Mouse (Mus musculus): ENCODE results near the gene Tbx15.
"Not testable (repeated sequence)": the region's sequence is repeated elsewhere in the genome, so short reads cannot be mapped to it uniquely, and the experiment has no call there.

Tbx15 gene

DNA sequence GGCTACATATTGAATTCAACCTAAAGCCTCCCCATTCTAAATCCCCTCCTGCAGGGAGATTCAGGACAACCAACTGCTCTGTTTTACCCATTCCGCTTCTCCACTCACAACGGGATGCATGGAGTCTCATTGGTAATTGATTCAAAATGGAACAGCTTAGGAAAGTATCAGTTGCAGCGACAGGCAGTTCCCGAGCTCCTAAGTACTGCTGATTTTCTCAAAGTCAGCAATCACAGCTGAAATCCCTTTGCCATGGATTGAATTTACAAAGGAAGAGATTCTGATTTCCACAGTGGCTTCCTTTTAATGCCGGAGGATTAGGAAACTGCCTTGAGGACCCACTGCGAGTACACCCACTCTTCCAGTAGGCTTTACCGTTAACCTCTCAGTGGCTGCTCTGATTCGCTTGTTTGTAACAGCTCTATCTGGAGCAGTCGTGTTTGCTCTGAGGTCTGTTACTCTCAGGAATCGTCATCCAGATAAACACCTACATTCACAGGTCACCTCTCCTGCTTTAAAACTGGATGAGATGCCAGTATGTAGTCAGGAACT lies 26.6 kb downstream of the Tbx15 start:
- DNase-seq (ENCODE audit: low spot score): no peak

DNA sequence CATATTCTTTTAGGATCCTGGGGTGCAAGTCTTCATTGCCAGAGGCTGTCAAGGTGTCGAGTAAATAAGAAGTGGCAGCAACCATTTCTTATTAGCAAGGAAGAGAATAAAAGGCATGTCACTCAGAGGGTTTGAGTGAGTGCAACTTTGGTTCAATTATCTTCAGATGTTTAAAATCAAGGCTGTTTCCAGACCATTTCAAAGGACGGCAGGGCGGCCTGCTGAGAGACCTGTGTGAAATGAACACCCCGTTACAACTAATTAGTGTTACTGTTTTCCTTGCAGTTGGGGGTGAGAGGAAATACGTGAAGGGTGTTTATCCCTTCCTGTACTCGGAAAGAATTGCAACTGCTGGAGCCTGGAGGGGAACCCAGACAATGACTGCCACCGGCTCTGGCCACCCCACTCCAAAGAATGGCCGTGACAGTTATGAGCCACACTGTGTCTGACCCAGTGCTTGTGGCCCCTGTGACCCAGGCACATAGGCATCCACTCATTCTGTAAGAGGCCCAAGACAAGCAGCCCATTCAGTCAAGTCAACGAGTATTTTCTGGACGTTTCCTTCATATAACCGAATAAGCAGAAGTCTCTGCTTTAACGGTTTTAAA lies 37.9 kb downstream of the Tbx15 start:
- no peak for DNase-seq (ENCODE audit: low spot score)

DNA sequence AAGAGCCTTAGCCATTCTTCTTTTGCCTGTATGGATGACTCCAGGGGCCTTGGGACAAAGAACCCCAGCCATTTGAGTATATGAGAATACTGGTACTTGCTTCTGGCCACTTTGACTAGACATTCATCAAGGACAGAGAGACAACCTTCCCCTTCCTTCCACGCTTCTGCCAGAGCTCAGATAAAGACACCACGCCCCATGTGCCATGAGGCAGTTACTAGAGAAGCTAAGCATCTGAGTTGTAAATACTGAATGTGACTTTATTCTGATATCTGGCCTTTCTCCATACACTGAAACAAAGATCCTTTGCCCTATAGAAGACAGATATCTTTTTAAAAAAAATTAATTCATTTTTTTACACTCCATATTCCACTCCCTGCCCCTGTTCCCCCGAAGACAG lies 39.5 kb downstream of the Tbx15 start:
- DNase-seq (ENCODE audit: low spot score): no peak

DNA sequence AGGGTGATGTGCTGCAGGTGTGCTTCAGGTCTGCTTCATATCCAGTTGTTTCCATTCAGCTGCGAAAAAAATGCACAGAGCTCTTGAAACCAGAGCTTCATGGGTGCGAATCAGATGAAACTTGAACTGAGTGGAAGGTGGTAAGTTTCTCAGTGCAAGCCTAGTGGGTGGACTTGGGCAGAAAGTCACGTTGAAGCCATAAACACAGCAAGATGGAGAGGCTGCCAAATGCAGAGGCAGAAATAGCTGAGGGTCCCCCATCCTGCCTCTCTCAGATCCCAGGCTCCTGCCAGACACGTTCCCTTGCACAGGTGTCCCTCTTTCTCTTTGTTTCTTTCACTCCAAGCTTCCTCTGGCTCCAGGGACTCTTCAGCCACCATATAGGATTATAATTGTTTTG lies 41.3 kb downstream of the Tbx15 start:
- DNase-seq (ENCODE audit: low spot score): no peak

DNA sequence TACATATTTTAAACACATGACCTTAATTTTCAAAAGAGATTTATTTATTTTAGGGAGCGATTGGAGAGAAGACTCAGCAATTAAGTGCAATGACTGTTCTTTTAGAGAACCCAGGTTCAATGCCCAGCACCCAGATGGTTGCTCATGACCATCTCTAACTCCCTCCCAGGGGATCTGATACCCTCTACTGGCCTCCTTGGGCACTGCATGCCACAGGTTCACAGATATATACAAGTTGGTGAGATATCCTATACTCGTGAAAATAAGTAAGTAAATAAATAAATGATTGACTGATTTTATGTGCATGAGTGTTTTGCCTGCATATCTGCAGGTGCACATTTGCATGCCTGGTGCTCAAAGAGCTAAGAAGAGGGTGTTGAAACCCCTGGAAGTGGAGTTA lies 48.1 kb downstream of the Tbx15 start:
- no peak for DNase-seq (ENCODE audit: low spot score)

DNA sequence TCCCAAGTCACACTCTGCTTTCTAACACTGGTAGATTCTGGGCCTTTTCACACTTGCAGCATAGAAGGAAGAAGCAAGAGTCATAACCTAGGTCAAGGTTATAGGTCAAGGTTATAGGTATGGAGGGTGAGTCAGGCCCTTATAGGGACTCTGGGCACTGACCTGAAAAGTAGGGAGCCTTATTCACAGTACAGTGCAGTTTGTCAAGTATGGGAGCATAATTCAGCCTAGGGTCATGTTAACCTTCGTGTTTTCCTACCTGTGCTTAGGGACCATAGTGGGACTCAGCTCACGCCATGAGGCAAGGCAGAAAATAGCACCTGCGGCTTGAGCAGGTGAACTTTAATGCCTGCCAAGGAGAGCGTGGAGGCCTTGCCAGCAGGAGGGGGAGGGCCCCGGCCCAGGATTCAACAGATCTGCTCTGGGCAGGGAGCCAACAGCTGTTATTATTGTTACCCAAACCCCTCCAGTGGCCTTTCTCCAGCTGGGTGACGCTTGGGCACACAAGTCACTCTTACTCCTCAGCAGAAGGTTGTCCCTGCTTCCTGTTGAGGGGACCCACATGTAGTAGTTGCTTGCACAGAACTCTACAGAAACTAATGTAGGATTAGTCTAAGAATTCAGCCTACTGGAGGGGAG lies 50.0 kb downstream of the Tbx15 start:
- no peak for DNase-seq (ENCODE audit: low spot score)

DNA sequence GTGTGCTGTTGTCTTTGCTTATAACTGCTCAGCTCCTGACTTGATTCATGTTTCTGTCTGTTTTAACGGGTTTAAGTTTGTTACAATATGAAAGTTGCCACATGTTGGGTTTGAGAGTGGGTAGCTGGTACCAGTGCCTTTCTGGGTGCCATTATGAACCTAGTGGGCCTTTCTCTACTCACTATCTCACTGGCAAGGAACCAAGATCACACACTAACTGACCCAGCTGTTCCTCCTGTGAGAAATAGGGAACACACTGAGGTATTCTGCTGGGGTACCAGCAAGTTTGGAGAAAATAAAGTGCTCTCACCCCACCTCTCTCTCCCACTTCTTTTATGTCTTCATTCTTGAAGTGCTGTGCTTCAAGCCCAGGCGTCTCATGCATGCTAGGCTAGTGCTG lies 50.7 kb downstream of the Tbx15 start:
- DNase-seq (ENCODE audit: low spot score): no peak

DNA sequence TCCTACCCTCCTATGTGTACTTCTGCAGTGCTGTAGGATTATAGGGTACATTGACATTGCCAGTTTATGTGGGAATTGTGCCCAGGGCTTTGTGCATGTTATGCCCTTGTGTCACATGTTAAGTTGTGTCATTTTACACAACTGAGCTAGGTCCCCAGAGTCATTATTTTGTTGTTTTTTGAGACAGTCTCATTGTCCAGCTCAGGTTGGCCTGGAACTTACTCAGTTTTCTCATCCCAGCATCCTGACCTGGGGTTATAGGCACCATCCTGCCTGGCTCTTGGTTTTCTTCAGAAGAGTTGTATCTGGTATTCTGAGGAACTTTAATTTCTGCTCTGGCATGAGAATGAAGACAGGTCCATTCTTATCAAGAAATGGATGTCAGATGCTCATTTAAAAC lies 51.2 kb downstream of the Tbx15 start:
- DNase-seq (ENCODE audit: low spot score): no peak

DNA sequence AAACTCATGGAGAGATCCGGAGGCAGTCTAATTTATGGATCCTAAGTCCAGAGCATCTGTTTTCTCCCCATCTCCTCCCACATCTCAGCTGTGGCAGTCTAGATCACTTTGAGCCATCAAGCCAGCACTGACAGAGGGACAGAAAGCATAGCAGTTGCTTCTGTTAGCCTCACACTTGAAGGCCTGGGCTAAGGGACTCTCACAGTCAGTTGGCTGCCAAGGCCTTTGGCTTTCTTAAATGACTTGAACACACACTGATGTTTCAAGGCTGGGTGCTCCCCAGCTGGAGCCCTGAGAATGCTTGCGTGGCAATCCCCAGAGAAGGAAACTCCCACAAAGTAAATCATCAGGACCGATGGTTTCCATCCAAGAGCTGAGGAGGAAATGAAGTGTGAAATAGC lies 52.4 kb downstream of the Tbx15 start:
- DNase-seq (ENCODE audit: low spot score): no peak

DNA sequence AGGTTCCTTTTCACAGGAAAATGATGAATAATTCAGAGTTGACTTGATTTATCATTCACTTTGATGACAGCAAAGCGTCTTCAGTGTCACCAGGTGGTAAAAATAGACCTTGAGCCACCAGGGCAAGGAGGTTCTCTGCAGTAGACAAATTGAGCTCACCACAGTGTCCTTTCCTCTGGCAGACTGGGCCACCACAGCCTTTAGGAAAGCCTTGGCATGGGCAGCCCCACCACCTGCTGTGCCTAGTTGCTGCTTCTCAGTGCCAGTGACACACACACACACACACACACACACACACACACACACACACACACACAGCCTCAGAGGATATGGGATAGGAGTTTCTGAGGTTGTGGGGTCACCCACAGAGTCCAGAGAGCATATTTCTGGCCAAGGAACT lies 54.0 kb downstream of the Tbx15 start:
- DNase-seq (ENCODE audit: low spot score): not testable (repeated sequence)

DNA sequence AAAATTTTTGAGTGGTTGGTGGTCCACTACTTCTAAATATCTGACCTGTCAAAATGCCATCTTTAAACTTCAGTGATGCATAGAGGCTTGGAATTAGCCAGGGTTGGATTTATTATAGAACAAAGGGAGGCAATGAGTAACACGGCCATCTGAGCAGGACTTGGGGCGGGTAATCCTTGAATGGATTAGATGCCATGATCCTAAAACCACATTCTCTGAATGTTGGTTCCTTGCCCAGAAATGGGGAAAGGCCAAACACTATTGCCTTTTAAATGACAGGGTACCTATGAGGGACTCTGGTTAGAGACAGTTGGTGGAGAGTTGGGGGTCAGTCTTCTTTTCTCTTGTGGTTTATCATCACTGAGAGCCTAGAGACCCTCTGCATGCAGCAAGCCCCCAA lies 55.1 kb downstream of the Tbx15 start:
- DNase-seq (ENCODE audit: low spot score): no peak

DNA sequence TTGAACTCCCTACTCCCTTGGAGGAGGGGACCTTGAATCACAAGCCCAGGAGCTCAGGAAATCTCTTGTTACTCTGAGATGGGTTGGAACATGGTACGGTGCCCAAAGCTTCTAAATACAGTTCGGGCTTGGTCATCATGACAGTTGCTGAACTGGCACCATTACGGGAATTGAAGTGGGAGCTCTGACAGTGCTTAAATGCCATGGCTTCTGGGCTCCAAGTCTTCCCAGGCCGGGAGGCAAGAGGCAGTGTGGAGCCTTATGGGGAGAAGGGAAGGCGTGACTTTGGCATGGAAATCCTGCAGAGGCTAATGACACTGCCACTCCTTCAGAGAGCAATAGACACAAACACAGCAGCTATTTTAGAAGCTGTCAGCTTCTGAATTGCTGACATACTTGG lies 56.0 kb downstream of the Tbx15 start:
- DNase-seq (ENCODE audit: low spot score): no peak

DNA sequence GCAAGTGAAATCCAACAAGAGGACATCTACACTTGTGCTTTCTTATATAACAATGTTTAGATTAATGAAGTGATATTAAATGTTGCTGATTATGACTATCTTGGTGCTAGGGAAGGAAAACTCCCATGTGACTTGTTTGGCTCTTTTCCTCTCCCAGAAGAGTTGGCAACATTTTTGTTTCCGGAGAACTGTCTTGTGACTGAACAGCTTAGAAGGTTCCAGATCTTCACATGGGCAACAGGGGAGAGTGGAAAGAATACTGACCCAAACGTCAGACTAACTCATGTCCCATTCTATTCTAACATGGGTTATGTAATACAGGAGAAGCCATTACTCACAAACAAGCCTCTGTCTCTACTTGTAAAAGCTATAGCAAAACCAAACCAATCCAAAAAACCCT lies 60.7 kb downstream of the Tbx15 start:
- no peak for DNase-seq (ENCODE audit: low spot score)

DNA sequence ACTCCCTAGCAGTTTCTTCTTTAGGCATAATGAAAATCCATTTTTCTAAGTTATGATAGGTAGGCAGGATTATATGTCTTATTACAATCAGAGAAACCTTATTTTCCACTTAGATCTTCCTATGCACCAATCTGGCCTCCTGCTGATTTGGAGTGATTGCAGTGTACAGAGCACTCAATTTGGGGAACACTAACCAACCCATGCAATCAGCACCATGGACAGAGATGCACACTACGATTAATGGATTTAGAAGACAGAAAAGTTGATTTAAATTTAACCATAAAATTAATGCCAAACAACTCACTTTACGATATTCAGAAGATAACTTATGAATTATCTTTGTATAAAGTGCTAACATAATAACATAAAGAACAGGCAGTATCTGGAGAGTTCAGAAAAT lies 70.7 kb downstream of the Tbx15 start:
- DNase-seq (ENCODE audit: low spot score): no peak

DNA sequence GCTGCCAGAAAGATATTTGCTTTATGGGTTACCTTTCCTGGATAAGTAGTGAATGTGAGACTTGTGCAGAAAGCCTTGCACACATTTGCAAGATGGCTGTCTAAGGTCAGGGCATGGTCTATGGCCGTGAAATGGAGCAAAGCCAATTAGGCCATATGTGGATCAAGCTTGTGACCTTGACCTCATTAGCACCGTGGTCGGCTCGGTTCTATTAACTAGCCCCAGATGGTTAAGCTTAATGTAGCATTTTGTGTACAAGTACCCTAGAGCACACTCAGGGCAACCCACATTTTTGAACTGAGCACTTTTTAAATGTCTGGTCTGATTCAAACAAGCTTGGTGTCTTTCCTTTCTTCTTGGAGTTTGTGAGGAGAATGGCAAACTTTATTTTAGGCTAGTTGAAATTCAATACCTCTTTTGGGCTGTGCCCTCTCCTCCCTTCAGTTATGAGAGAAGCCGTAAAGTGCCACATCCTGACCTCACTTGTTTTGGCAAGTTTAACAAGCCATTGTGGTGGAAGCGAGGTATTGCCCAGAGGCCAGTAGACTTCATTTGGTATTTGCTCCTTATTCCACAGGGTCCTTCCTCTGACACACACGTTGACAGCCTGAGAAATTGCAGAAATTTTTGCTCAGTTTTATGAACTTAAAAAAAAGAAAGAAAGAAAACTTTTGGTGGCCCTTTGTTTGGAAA lies 71.9 kb downstream of the Tbx15 start:
- no peak for DNase-seq (ENCODE audit: low spot score)

DNA sequence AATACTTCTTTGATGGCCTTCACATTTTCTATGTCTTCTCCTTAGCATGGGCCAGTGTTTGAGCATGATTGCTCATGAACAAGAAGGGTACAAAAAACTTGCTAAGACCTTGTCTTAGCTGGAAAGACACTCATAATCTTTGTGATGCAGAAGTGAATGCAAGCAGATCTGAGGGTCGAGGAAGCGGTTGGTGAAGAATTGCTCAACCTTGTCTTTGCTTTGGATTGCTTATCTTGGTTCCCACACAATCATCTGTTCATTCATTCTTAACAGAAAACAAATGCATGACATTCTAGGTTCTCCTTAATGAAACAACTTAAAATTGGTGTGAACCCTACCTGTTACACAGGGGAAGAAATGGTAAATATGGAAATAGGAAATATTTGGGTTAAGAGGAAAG lies 82.2 kb downstream of the Tbx15 start:
- DNase-seq (ENCODE audit: low spot score): no peak

DNA sequence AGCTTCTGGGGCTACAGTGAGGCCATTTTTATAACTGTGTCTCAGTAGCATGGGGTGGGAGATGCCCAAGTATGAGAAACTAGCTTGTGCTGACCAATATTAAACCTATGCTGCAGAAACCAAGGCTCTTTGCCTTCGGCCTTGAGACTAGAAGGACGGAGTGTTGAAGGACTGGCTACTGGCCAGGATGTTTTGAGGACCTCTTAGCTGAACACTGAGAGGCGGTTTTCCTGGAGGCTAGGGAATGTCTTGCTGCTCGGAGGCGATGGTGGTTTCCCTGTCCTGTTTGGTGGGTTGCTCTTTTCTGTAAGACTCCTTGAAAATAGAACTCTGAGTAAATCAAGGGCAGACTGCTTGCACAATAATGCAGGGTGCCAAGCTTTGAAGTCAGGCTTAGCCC lies 89.1 kb downstream of the Tbx15 start:
- no peak for DNase-seq (ENCODE audit: low spot score)

DNA sequence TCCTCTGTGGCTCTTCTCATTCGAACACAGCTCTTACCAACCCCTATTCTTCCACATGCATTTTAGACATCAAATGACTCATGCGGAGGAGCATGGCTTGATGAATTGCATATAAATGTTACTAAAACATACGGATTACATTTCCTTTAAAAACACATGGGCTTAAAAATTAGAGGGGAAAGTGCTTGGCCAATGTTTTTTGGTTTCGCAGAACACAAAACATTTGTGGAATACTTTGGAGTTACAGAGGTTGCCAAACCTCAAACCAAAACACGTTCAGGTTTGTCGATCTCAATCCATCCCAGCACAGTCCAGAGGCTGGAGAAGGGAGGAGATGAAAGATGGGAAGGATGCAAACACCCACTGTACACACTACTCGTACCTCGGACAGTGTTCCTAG lies 90.9 kb downstream of the Tbx15 start:
- DNase-seq (ENCODE audit: low spot score): no peak

DNA sequence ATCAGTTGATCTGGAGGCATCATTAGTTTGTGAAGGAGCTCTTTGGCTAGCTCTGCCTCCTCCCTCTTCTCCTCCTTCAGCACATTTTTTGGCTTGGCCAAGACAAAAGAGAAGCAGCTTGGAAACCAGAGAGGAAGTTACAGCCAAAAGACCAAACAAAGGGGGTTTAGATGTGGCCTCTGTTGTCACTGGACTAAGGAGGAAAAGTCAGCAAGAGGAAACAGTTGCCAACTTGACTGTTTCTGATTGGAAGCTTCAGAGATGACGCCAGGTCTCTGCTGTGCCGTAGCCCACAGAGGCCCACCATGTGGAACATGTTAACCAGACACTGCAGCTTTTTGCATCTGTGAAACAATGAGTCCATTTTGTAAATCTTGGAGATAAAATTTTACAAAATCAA lies 96.7 kb downstream of the Tbx15 start:
- no peak for DNase-seq (ENCODE audit: low spot score)

DNA sequence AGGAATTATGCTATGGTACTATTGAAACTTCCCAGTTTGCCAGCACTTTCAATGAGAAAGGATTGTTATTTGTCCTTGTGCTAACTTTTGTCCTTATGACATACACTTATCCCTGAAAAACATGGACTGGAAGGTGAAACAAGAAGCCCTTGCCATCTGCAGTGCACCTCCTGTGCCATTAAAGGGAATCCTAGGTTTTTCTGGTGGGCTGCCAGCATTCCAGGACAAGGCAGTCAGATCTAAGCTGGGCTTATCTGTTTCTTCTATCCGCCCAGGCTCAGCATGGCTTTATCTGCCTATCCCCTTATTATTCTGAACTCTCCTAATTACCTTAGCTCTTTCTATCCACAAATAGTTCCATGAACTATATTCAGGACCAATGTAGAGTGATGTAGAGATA lies 98.6 kb downstream of the Tbx15 start:
- DNase-seq (ENCODE audit: low spot score): no peak

DNA sequence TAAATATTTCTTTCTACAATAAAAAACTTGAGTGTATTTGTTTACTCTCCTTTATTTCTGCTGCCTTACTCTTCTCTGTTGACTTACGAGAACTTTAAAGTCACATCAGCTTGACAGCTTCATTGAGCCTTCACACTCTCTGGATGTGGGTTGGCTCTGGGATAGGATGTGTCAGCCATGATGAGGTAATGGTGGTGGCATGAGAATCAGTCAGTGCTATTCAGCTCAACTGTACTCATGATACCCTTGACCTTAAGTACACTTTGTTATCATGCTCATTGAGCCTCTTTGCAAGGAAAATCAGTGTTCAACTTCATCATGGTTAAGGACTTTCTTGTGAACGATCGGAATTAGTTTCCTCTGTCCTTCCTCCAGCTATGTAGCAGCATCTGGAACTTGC lies 99.8 kb downstream of the Tbx15 start:
- no peak for DNase-seq (ENCODE audit: low spot score)

DNA sequence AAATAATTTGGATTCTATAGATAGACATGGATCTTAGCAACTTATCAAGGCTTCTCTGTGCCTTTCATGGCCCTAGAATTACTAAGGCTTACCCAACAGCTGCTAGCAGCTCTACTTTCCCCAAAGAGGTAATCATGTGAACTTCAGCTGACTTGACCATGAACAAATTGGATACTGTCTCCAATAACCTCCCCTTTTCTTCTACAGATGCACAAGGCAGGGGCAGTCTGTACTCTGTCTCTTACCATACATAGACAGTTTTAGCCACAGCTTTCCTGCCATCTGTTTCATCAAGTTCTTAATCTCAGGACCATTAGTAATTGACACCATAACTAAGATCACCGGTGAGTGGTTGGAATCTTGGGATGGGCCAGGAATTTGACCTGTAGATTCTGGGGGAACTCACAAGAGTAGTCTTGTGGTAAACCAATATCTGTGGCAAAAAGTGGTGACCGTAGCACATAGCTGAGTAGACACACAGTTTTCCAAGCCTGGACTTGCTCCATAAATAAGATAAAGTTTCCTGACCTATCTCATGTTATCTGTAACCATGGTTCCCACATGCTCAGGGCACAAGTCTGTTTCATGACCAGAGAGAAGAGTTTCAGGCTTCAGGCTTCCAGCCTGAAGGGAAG lies 139.6 kb downstream of the Tbx15 start:
- no peak for DNase-seq (ENCODE audit: low spot score)

DNA sequence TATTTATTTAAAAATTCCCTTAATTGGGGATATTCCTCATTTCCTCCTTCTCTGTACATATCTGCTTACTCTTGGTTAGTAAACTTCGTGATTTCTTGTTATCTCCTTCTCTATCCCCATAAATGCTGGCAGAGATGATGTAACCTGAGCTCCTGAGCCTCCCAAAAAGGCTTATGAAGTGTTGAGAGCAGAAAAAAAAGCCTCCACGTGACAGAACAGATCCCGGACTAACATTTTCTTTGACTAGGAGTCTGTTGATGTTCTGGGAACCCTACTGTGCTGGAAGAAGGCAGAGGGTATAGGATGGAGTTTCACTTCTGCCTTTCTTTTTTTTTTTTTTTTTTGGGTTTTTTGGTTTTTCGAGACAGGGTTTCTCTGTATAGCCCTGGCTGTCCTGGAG lies 146.9 kb downstream of the Tbx15 start:
- no peak for DNase-seq (ENCODE audit: low spot score)
